Mouse (Mus musculus) CH12.LX (cell line): Measurements from ENCODE around the gene Nnat. TPM values are rescaled to one million over a fixed set of nuclear protein-coding genes. Genes with fewer than 3 reads are reported as not detected.

Source experiments
- DNase-seq: peaks from one replicate; pipeline ENCODE4 v3.0.0-alpha.2; 2013; ENCODE audit errors: extremely low read depth
- H3K27ac ChIP-seq: 2 replicates; pipeline ENCODE4 v1.5.1; 2012; ENCODE audit warnings: low read depth, mild to moderate bottlenecking, control low read depth, moderate library complexity; ENCODE audit not compliant: insufficient read depth
- H3K27me3 ChIP-seq: replicated peaks from 2 replicates; pipeline ENCODE3; 2012; ENCODE audit warnings: inconsistent platforms
- H3K36me3 ChIP-seq, 2 experiments: replicated peaks in 1 of 2; 2 replicates each; pipeline versions ENCODE3 to v1.6.1; 2012; ENCODE audit warnings: inconsistent platforms in 1 of 2, low read length in 1 of 2, mild to moderate bottlenecking in 1 of 2, mixed read lengths in 1 of 2, moderate library complexity in 1 of 2; ENCODE audit not compliant: control insufficient read depth in 1 of 2, insufficient read depth in 1 of 2
- H3K4me1 ChIP-seq, 2 experiments: 2 replicates each; pipeline ENCODE4 v1.6.1; 2012; ENCODE audit warnings: inconsistent platforms in 1 of 2, moderate library complexity in 1 of 2; ENCODE audit not compliant: insufficient read depth in 2 of 2, control insufficient read depth in 1 of 2
- H3K4me2 ChIP-seq: 2 replicates; pipeline ENCODE4 v1.6.1; 2012; ENCODE audit warnings: low read depth, mild to moderate bottlenecking, control low read depth; ENCODE audit not compliant: poor library complexity, insufficient read depth, severe bottlenecking
- H3K4me3 ChIP-seq, 3 experiments: fragments of 150-350 bp in 1 of 3; sonication (generic) in 1 of 3; replicated peaks in 1 of 3; 2 replicates each; pipeline versions ENCODE3 to v1.5.1; 2011 to 2012; ENCODE audit warnings: low read depth in 2 of 3, low read length in 2 of 3, mild to moderate bottlenecking in 2 of 3, moderate library complexity in 2 of 3, control low read depth in 1 of 3, improper control_type of control experiment in 1 of 3, inconsistent platforms in 1 of 3, mixed read lengths in 1 of 3; ENCODE audit not compliant: poor library complexity in 1 of 3
- H3K79me2 ChIP-seq: replicated peaks from 2 replicates; pipeline ENCODE4 v1.6.1; 2012; ENCODE audit warnings: mild to moderate bottlenecking, moderate library complexity; ENCODE audit not compliant: control insufficient read depth, poor library complexity, insufficient read depth, severe bottlenecking; ENCODE audit errors: extremely low read depth
- H3K9ac ChIP-seq: 2 replicates; pipeline ENCODE4 v1.6.1; 2012; ENCODE audit warnings: low read depth, mild to moderate bottlenecking, control low read depth, moderate library complexity; ENCODE audit not compliant: insufficient read depth
- H3K9me3 ChIP-seq: replicated peaks from 2 replicates; pipeline ENCODE3; 2012; ENCODE audit warnings: low read length, inconsistent platforms, mixed read lengths
- BHLHE40 ChIP-seq: IDR thresholded peaks from 2 replicates; pipeline ENCODE4 v1.6.1; 2011; ENCODE audit warnings: mild to moderate bottlenecking, low read depth, low read length, improper control_type of control experiment
- CHD2 ChIP-seq: IDR thresholded peaks from 2 replicates; pipeline ENCODE4 v1.6.1; 2011; ENCODE audit warnings: low read length, improper control_type of control experiment
- E2F4 ChIP-seq: IDR thresholded peaks from 2 replicates; pipeline ENCODE4 v1.6.1; 2011; ENCODE audit warnings: low read depth, low read length, improper control_type of control experiment; ENCODE audit not compliant: insufficient replicate concordance
- EP300 ChIP-seq: IDR thresholded peaks from 2 replicates; pipeline ENCODE4 v1.6.1; 2011; ENCODE audit warnings: low read length, improper control_type of control experiment
- ETS1 ChIP-seq: conservative IDR thresholded peaks from 2 replicates; pipeline ENCODE4 v1.6.1; 2012; ENCODE audit warnings: low read depth, mild to moderate bottlenecking, inconsistent platforms, low read length, improper control_type of control experiment, moderate library complexity
- GABPA ChIP-seq: IDR thresholded peaks from 2 replicates; pipeline ENCODE4 v1.6.1; 2012; ENCODE audit warnings: low read depth, low read length, improper control_type of control experiment, inconsistent platforms; ENCODE audit not compliant: insufficient replicate concordance
- HCFC1 ChIP-seq: IDR thresholded peaks from 2 replicates; pipeline ENCODE4 v1.6.1; 2012; ENCODE audit warnings: low read depth, mild to moderate bottlenecking, inconsistent platforms, low read length, improper control_type of control experiment
- JUN ChIP-seq: IDR thresholded peaks from 2 replicates; pipeline ENCODE4 v1.6.1; 2011; ENCODE audit warnings: low read depth, mild to moderate bottlenecking, low read length, improper control_type of control experiment, moderate library complexity; ENCODE audit not compliant: insufficient read depth
- JUND ChIP-seq: conservative IDR thresholded peaks from 2 replicates; pipeline ENCODE4 v1.6.1; 2011; ENCODE audit warnings: low read depth, low read length, improper control_type of control experiment
- KAT2A ChIP-seq: IDR thresholded peaks from 2 replicates; pipeline ENCODE4 v1.6.1; 2012; ENCODE audit warnings: low read length, improper control_type of control experiment, inconsistent platforms; ENCODE audit not compliant: insufficient replicate concordance
- MAX ChIP-seq: IDR thresholded peaks from 2 replicates; pipeline ENCODE4 v1.6.1; 2011; ENCODE audit warnings: low read length, improper control_type of control experiment
- MAZ ChIP-seq: IDR thresholded peaks from 2 replicates; pipeline ENCODE4 v1.6.1; 2012; ENCODE audit warnings: low read depth, mild to moderate bottlenecking, inconsistent platforms, low read length, improper control_type of control experiment, moderate library complexity
- MEF2A ChIP-seq: IDR thresholded peaks from 2 replicates; pipeline ENCODE4 v1.6.1; 2014; ENCODE audit warnings: low read depth, mild to moderate bottlenecking, inconsistent platforms, low read length, improper control_type of control experiment, borderline replicate concordance
- MXI1 ChIP-seq: IDR thresholded peaks from 2 replicates; pipeline ENCODE4 v1.6.1; 2011; ENCODE audit warnings: mild to moderate bottlenecking, low read depth, low read length, improper control_type of control experiment
- MYC ChIP-seq: IDR thresholded peaks from 2 replicates; pipeline ENCODE4 v1.6.1; 2011; ENCODE audit warnings: low read depth, mild to moderate bottlenecking, improper control_type of control experiment, low read length
- RAD21 ChIP-seq: IDR thresholded peaks from 2 replicates; pipeline ENCODE4 v1.6.1; 2011; ENCODE audit warnings: low read depth, mild to moderate bottlenecking, low read length, improper control_type of control experiment, moderate library complexity
- UBTF ChIP-seq: IDR thresholded peaks from 2 replicates; pipeline ENCODE4 v1.6.1; 2012; ENCODE audit warnings: low read depth, mild to moderate bottlenecking, inconsistent platforms, low read length, improper control_type of control experiment, moderate library complexity
- USF1 ChIP-seq: IDR thresholded peaks from 2 replicates; pipeline ENCODE4 v1.6.1; 2014; ENCODE audit warnings: low read depth, mild to moderate bottlenecking, inconsistent platforms, low read length, improper control_type of control experiment
- ZC3H11A ChIP-seq: IDR thresholded peaks from 2 replicates; pipeline ENCODE4 v1.6.1; 2012; ENCODE audit warnings: low read depth, mild to moderate bottlenecking, inconsistent platforms, low read length, improper control_type of control experiment
- dilution Hi-C: fragments of 300-500 bp; cut with MboI; formaldehyde crosslinking; loops from 2 replicates; pipeline ENCODE4 v1.14.3; 2020; ENCODE audit warnings: low sequenced_read_pairs; ENCODE audit not compliant: extremely low pct_unique_long_range_greater_than_20kb, extremely low pct_ligation_motif_present
- in situ Hi-C: fragments of 300-500 bp; cut with MboI; formaldehyde crosslinking; loops from 3 replicates; pipeline ENCODE4 v1.14.3; 2019; ENCODE audit warnings: low sequenced_read_pairs, low pct_ligation_motif_present, low pct_unique_long_range_greater_than_20kb, mixed read lengths
- polyA plus RNA-seq: library from polyadenylated mRNA; unstranded; fragments of >175 nt; gene quantifications from 2 replicates; pipeline ENCODE4 v1.2.1, GENCODE M21; 2012; ENCODE audit warnings: low read depth; ENCODE audit not compliant: insufficient read length
- total RNA-seq, 2 experiments: library from RNA; depleted of rRNA; stranded (reverse); fragments of 300-350 nt in 1 of 2; fragments of >200 nt in 1 of 2; gene quantifications; 2 replicates each; pipeline ENCODE4 v1.2.3; 2012 to 2014

The Nnat gene
- total and polyA plus RNA-seq, 3 experiments = 0.76 to 0.84 TPM; not detected in 1

DNA sequence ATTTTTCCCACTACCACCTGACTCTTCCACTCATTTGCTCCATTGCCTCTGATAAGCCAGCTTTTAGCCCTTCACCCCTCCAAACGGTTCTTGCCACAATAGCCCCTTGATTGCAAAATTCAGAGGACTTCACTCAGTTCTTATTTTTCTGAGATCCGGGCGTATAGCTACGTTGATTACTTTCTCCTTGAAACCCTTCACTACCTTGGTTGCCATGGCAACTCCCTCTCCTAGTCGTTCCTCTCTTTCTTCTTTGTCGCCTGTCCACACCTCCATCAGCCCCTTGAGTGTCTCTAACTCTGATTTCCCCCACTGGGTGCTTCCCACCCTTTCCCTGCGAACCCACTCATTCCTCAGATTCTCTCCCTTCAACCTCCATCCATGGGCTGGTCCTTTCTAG is 22.8 kb upstream of the Nnat start:
- H3K9me3 ChIP-seq = no peaks in the 10 kb centered on the region
- peaks cover 53% of the 10 kb centered on the region for H3K27me3 ChIP-seq
- no peak overlapping the region for H3K4me2 ChIP-seq
- no peak for DNase-seq
- H3K4me3 ChIP-seq = no peak overlapping the region
- no peak overlapping the region for H3K9ac ChIP-seq
- no peaks in the 10 kb centered on the region for H3K4me1 ChIP-seq
- H3K36me3 ChIP-seq = peaks cover 0 to 18% of the 10 kb centered on the region in 2 experiments
- TF ChIP-seq HCFC1 = no peak
- TF ChIP-seq MAZ = no peak
- TF ChIP-seq UBTF = no peak
- no peak for TF ChIP-seq RAD21
- TF ChIP-seq JUN = no peak
- TF ChIP-seq E2F4 = no peak
- no peak for TF ChIP-seq MAX
- TF ChIP-seq USF1 = no peak
- TF ChIP-seq CHD2 = no peak
- no peak for TF ChIP-seq JUND
- no peak for TF ChIP-seq GABPA
- no peak for TF ChIP-seq MXI1
- dilution Hi-C loops (no loop called here), in situ Hi-C loops (no loop called here)
- H3K27ac ChIP-seq = no peak overlapping the region
- no peaks in the 10 kb centered on the region for H3K79me2 ChIP-seq

DNA sequence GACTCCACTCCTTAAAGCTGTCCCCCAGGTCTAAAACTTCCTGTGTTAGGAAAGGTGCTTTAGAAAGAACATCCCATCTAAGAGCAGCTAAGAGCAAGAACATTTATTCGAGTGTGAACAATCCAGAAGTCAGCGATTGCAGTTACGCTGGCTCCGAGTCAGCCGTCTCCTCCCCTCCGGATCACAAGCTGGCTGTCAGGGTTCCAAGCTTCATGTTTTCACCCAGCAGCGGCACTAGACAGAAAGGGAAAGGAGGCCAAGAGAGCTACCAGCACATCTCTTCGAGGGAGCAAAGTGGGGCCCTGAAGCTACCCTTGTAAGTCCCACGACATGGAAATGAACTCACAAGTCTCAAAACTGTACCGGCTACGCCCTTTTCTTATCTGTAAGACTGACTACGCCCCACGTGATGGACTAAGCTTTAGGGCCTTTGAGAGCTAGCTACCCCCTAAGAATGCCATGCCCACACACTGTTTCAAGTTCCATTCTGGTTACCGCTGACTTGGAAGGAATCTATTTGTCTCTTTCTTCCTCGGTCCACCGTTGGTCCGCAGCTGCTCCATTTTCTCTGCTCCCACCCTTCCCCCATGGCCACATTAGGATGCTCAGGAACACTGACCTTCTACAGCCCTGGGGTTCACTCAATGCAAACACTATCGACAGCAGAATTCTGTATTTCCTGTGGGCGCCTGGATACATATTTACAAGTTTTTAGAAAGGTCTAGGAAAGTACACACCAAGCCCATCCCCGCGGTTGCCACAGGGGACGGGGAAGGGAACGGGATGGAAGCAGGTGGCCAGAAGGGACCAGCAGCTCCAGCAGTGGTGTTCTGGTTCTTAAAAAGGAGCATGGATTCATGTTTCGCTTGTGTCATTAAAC is 19.6 kb upstream of the Nnat start:
- H3K27ac ChIP-seq = no peak overlapping the region
- no peak overlapping the region for H3K9ac ChIP-seq
- no peaks in the 10 kb centered on the region for H3K9me3 ChIP-seq
- TF ChIP-seq KAT2A (no peak), RAD21 (no peak), MYC (no peak), ZC3H11A (no peak), ETS1 (no peak), EP300 (no peak), BHLHE40 (no peak), MEF2A (no peak)
- H3K4me3 ChIP-seq = no peak overlapping the region
- dilution Hi-C loops = no loop called here
- no peaks in the 10 kb centered on the region for H3K4me1 ChIP-seq
- DNase-seq = no peak
- peaks cover 24% of the 10 kb centered on the region for H3K27me3 ChIP-seq
- in situ Hi-C loops = no loop called here
- H3K36me3 ChIP-seq = peaks cover 3 to 39% of the 10 kb centered on the region in 2 experiments
- no peaks in the 10 kb centered on the region for H3K79me2 ChIP-seq
- no peak overlapping the region for H3K4me2 ChIP-seq
